Mouse (Mus musculus) cerebellum, adult 9-11 months (tissue): Measurements from ENCODE around the gene Zfp473.
"Not testable (repeated sequence)": the region's sequence is repeated elsewhere in the genome, so short reads cannot be mapped to it uniquely, and the experiment has no call there.

Experiments
- DNase-seq: peaks from one replicate; pipeline ENCODE4 v3.0.0; 2022

The Zfp473 gene

DNA sequence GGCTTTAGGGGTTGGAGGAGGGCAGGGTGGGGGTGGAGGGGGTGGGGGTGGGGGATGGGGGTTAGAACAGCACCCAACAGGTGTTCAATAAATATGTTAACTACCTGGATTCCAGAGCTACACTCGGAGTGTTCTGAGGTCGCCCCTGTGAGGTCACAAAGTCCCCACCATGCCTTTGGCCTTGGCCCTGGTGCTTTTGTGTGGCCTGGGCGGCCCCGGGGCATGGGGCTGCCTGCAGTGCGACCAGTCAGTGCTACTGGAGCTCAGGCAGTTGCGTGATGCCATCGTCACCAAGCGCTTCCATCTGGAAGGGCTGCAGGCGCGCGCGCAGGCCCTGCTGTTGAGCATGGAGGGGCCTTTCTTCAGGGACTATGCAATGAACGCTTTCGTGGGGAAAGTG lies 42.3 kb downstream of the Zfp473 start, which contains the start of gene Izumo2:
Gene Izumo2 (plus strand): TSS at position 169 of the 400 bp plus-strand sequence.
- no peak for DNase-seq

GRCm38 (mm10) chr7:44708093-44708492 lies 42.8 kb downstream of the Zfp473 start:
- DNase-seq = not testable (repeated sequence)

- DNase-seq = no peak
These were observed 43.6 kb downstream of the Zfp473 start for GRCm38 (mm10) chr7:44707169-44707675.

- DNase-seq = no peak
These were observed 44.5 kb downstream of the Zfp473 start for GRCm38 (mm10) chr7:44706322-44706721.

GRCm38 (mm10) chr7:44705086-44705485 lies 45.8 kb downstream of the Zfp473 start:
- DNase-seq = no peak

DNA sequence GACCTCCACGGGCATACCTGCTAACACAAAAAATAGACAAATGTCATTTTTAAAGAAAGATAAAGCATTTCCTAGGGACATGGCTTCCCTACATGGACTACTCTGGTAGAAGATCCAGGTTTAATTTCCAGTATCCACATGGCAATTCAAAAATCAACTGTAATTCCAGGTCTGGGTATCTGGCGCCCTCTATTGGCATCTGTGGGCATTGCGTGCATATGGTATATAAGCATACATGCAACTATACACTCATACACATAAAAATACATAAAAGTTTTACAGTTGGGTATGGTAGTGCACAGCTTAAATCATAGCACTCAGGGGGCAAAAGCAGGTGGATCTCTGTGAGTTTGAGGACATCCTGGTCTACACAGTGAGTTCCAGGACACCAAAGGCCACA lies 46.5 kb downstream of the Zfp473 start:
- DNase-seq = no peak

GRCm38 (mm10) chr7:44702985-44703384 lies 47.9 kb downstream of the Zfp473 start:
- no peak for DNase-seq

GRCm38 (mm10) chr7:44701921-44702320 lies 48.9 kb downstream of the Zfp473 start:
- DNase-seq = peak; percentile 66

DNA sequence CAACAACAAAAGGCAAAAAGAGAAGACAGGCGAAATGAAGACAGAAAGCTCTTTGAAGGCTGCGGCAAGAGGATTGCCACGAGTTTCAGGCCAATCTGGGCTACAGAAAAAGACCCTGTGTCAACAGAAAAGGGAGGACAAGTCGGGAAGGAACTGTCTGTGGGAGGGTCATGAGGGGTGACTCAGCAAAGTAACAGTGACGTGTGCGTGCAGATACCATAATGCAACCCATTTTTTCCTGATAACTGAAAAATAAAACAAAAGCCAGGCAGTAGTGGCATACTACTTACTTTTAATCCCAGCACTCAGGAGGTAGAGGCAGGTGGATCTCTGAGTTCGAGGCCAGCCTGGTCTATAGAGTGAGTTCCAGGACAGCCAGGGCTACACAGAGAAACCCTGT lies 52.9 kb downstream of the Zfp473 start:
- DNase-seq = no peak

DNA sequence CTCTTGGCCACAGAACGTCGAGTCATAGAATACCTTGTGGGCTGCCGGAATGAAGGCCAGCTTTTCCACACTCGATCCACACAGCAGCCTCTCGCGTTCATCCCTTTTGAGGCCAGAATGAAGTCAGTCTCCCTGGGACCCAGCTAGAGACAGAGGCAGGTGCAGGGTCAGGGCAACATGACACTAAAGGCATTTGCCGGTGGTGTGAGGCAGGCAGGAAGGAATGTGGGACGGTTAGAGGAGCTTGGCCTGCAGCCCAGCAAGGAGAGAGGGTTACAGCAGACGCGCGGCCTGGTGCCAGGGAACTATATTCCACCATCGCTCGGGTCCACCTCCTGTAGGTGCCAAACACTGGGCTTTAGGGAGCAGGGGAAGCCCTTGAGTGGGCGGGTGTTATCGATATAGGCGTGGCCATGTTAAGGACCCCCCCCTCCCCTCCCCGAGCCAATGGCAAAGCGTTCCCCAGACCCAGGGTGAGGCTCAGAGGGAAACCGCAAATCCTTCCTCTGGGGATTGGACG lies 53.6 kb downstream of the Zfp473 start:
- peak; percentile 71 for DNase-seq

GRCm38 (mm10) chr7:44695223-44695622 lies 55.6 kb downstream of the Zfp473 start:
- DNase-seq = no peak

- no peak for DNase-seq
These were observed 57.2 kb downstream of the Zfp473 start for GRCm38 (mm10) chr7:44693427-44694175.

DNA sequence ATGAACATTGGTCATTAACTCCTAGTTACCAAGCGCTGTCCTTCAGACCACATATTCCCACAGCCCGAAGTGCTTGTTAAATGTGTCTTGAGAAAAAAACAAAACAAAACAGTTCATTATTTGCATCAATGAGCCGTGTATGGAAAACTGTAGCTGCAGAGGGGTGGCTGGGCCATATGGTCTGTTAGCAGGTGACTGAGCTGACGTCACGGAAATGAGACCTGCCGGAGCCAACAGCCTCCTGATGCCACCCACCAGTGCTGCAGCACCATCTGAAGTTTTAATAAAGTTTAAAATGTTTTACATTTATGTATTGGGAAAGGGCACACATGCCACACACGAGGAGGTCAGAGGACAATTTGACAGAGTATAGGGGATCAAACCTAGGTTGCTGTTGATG lies 61.5 kb downstream of the Zfp473 start:
- DNase-seq = peak; percentile 49

DNA sequence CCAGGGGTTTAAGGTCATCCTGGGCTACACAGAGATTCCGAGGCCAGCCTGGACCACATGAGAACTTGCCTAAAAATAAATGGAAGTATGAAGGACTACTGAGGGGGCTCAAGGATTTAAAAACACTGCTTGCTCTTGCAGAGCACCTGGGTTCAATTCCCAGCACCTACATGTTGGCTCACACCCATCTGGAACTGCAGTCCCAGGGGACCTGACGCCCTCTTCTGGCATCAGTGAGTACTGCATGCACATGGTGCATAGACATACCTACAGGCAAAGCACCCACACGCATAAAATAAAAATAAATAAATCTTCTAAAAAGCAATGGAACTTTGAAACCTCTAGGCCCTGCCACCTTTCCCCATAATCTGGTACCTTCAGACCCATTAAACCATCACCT lies 62.0 kb downstream of the Zfp473 start:
- no peak for DNase-seq

- DNase-seq = no peak
These were observed 65.1 kb downstream of the Zfp473 start for GRCm38 (mm10) chr7:44685531-44686402.

DNA sequence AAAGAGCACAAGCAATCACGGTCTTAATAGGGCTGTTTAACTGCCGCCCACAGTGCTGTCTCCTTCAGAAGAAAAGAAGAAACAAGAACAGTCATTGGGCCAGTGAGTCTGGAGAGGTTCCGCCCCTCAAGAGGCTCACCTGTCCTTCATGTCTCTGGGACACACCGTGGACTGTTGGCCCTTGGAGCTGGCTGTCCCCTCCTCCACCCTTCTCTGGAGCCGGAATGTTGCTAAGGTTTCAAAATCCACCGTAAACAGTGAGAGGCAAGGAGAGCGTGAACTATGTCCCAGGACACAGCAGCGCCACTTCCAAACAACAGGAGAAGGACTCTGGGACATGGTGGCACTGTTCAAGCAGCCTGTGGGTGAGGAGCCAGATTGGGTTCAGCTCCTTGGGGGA lies 67.2 kb downstream of the Zfp473 start:
- DNase-seq = no peak
